Mouse (Mus musculus): Measurements from ENCODE around the gene Fignl2.

The Fignl2 gene

DNA sequence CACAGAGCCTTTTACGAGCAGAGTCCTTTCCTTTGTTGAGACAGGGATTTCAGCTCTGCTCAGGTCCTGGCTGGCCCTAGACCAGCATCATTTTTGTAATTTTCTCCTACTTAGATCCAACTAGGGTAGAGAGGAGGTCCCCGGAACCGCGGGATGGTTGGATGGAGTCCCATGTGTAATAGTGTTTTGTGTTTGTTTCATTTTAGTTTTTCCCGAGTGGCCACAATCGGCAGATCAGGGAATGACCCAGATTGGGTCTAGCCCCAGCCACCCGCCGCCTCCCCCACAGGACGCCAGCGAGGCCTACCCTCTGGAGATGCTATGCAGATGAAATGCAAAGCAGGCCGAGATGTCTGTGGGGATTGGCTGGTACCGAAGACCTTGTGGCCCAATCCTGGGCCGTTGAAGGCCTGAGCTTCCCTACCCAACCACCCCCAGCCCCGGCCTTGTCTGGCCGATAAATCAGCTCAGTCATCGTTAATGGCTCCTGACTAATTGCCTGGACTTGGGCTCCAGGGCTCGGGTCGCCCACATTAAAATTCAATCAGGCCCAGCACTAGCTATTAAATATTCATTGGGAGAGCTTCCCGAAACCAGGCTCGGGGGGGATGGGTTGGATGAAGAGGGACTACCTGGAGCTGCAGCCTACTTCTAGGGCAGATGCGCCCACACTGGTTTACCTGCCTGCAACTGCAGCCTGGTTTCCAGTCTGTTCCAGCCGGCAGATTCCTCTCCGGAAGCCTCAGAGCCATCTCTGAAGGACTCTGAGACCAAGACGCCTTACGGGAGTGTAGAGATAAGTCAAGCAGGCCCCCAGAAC, 14.7 kb upstream of the Fignl2 start:
- no peak for DNase-seq (ENCODE audit: low spot score)

DNA sequence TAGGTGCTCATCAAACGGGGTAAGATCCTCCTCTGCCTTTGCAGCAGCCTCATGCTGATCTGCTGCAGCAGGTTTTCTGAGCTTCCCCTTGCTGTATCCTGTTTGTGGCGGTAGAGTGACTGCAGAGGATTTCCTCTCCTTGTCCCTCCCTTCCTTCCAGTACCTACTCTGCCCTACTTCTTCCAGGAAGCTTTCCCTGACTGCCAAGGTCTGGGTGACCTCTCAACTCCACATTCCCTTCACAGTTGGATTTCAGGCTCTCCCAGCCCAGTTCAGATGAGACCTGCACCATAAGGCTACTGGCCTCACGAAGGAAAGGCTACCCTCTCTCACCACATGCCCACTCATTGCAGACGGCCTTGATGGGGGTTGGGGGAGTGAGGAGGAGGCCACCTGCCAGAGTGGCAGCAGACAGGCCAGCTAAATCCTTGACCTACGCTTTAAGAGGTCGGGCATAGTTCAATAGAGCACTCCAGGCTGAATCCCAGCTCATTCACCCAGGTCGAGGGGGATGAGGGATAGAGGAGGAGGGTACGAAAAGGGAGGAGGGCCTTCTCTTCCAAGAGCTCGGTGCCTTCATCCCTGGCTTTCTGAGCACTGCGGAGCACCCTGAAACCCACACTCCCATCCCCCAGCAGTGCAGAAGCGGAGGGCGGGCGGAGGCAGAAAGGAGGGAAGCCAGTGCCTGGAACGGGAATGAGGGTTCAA, 13.9 kb upstream of the Fignl2 start:
- DNase-seq (ENCODE audit: low spot score): no peak

DNA sequence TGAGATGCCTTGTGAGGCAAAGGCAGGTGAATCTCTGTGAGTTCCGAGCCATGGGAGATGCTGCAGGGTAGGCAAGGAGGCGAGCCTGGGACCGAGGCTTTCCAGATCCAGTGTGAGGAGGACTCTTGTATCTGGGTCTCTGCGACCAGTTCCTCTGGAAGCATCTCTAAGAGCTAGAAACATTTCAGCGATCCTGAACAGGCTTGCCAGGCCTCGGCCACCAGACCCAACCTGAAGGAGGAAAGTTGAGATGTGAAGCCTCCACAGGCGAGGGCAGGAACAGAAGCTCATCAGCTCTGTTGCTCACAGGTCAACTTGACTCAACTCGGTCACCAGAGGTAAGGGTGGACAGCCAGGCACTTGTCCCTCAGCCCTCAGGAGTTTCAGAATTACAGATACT, 13.2 kb upstream of the Fignl2 start:
- no peak for DNase-seq (ENCODE audit: low spot score)

DNA sequence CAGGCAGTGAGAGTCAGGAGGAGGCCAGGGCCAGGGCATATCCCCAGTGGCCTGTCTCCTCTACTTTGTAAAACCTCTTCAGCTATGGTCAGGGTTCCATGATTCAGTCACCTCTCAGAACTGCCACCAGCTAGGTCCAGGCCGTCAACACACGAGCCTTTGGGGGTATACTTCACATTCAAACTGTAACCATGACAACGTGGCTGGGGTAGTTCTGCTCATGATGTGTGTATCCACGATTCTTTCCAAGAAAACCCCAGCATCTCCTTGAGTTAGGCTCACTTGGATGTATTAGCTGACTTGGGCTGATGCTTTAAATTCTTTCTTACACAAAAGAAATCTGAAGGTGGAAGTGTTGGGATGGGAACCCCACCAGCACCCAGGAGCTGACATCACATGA, 9.9 kb upstream of the Fignl2 start:
- DNase-seq (ENCODE audit: low spot score): no peak

DNA sequence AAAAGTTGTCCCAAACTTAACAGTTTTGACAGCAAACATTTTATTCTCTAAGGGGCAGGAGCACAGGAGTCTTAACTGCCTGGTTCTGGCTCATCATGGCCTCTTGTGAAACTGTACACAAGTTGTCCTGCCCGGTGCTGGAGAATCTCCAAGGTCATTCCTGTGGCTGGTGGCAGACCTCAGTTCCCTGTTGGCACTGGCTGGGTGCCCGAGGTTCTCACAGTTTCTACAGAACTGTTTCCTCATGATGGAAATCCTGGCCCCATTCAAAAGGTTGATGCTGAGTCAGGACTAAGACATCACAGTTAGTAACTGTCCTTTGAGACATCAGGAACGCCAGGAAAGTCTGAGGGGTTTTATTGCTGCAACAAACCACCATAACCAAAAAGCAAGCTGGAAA, 8.6 kb upstream of the Fignl2 start:
- DNase-seq (ENCODE audit: low spot score): no peak

DNA sequence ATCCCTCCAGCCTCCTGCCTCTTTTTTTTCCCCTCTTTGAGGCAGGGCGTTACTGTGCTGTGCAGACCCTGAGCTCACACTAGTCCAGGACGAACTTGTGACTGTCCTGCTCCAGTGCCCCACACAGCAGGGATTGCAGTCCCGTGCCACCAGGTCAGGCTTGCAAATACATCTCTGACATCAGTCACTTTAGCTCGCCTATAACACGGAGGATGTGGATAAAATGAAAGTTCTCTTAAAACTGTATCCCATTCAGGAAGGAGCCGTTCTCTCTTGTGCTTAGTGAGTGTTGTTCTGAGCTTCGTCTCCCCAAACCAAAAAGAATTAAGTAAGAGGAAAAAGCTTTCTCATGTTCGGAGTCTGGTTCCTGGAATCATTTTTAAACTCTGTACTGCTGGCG, 8.1 kb upstream of the Fignl2 start:
- DNase-seq (ENCODE audit: low spot score): no peak

DNA sequence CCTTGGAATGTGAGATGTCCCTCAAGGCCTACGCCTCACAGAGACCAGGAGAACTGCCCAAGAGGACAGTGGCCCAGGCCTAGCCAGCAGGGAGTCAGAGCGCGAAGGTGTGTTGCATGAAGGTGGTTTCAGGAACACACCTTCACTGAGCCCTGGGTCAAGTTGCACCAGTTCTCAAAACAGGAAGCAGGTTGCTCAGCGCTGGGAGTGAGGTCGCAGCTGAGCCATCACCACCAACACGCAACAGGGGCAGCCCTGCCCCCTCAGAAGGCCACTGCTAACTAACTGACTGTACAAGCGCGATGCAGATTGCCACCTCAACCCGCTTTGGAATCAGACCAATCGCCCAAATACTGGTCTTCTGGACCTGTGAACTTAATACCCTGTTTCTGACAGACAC, 6.1 kb upstream of the Fignl2 start:
- no peak for DNase-seq (ENCODE audit: low spot score)

DNA sequence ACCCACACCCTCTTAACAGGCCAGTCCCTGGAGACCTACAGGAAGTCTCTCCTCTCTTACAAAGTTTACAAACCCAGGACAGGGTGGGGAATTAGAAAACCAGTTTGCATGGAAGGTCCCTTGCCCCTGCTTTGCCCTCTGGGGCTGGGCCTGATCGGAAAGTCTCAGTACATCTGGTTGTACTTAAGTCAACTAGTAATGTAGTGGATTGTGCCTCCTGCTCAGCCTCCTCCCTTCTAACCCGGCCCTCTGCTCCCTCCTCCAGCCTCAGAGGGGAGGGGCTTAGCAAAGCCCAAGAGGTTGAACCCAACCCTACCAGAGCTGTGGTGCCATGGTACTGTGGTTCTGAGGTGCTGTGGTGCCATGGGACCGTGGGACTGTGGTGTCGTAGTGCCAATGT, 3.9 kb upstream of the Fignl2 start:
- no peak for DNase-seq (ENCODE audit: low spot score)

DNA sequence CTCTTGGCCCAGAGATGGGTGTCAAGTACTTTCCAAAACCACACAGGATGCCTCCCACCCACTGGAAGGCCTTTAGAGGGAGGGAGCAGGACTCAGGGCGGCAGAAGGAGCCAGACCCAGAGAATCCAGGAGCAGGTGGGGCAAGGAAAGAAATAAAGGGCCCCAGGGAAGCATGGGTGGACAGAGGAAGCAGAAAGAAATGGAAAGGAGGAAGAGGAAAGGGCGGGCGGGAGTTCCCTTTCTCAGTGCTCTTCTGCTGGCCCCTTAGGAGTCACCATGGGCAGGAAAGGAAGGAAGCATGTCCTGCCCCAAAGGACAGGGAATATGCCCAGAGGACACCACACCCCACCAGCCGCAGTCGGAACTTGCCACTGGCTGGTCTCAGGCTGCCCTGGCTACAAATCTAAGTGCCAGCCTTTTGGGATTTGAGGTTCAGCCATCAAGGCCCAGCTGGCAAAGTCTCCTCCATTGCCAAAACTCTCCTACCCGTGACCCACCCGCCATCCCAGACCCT, 2.7 kb upstream of the Fignl2 start:
- no peak for DNase-seq (ENCODE audit: low spot score)

DNA sequence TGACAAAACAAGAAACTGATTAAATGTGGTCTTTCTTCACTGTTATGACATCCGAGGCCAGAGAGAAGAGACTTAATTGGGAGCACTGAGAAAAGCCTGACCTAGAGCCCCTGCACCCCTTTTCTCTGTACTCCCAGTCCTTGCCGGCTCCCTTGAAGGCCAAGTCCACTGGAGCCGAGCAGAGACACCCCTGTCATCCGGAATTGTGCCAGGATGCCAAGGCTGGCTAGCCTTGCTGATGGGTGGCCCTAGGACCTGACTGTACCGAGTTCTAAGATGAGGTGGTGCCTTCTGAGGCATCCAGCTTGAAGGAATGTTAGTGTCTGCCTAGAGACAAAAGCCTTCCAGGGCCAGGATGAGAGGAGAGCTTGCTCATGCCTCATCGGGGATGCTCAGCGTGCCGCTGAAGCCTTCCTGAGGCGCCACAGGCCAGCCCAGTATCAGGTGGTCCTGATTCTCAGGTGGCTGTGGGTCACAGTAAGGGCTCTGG, 1.7 kb upstream of the Fignl2 start:
- DNase-seq (ENCODE audit: low spot score): no peak

DNA sequence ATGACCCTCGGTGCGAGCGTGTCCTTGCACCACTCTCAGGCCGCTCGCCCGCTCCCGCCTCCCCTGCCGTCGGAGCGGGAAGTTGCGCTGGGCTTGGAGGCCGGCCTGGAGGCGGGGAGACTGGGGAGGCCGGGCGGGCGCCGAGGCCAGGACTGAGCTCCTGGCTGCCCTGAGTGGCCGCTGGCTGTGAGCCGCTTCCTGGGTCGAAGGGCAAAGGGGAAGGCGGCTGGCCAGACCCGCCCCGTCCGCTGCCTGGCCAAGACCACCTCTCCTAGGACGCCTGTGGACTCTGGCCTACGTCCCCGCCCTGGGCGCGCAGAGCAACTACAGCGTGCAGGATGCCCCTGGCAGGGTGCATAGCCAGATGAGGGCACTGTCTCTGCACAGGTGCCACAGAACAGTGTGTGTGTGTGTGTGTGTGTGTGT, 377 bp upstream of the Fignl2 start:
- peak; percentile 8 for DNase-seq (ENCODE audit: low spot score)

DNA sequence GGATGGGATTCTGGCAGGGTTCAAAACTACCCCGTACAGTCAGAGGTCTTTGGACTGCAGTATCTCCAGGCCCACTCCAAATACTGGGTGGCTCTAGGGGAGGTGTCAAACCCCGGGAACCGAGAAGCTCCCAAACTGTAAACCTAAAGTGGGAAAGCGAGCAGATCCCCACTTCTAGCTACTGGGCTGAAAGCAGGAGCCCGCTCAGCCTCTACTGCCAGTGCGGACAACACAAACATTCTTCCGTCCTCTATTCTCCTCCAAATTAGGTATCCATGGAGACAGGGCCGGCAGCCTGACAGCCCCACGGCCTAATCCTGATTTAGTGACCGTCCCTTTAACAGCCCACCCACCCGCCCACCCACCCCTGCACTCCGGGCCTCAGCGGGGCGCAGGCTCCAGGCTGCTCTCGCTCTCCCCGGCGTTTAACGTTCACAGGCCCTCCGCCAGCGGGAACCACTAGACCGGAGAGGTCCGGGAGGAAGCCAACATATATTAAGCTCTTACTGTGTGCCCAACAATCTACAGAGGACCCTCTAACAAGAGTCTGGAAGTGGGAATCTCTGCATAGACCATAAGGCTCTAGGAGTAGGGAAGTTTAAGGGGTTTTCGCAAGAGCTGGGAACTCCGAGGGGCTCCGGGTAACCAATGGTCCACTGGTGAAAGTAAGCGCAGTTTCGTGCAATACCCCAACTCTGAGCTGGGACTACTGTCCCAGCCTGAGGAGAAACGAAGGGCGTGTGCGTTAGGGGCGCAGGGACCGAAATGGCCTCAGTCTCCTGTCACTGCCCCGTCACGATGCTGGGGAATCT, 1.2 kb downstream of the Fignl2 start:
- DNase-seq (ENCODE audit: low spot score): no peak

DNA sequence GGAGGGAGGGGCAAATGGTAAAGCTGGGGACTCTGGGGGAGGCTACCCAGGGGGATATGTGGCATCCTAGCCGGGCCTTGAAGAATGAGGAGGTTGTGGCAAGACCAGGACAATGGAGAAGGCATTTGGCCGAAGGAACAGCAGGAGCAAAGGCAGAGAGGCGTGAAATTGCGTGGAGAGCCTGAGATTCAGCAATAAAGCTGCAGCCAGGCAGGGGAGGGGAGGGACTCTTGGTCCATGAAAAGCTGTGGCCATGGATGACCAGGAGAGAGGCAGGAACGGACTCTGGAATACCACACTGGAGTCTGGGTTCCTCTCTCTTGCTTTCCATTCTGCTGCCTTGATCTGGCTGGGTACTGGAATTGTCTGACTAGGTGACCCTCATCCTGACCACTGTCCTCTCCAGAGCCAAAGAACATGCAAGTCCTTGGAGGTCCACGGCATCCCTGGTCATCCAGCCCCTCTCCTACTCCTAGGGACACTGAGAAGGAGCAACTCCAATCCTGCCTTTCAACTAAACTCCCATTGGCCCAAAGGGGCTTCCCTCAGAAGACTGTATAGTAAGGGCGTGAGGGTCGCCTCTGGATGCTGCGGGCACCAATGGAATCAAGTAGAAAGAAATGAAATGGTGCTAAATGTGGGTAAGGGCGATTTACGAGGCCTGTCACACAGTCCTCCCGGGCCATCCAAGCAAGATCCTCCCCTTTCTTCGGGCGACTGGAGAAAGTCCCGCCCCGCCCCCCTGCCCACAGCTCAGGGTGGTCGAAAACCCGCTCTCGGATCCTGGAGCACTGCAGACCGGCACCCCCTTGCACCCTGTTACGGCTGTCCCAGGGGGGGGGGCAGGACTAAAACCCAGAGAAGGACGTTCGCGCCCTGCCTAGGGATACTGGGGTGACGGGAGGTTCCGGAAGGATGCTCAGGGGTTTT, 2.0 kb downstream of the Fignl2 start:
- no peak for DNase-seq (ENCODE audit: low spot score)

DNA sequence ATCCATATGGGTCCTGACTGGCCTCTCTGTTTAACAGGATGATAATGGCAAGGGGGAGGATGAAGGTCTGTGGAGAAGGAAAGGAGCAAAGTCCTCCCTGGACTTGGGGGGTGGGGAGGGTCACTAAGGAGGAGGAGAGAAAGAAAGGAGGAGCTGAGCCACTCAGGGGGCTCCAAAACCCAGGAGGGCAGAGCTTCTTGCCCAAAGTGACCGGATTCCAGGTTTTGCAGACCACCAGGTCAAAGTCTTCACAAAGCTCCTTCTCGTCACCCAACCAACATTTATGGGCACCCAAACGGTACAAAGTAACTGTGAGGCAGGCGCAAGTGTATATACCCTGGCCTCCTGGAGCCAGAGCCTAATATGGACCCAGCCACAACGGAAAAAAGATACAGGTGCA, 2.7 kb downstream of the Fignl2 start:
- DNase-seq (ENCODE audit: low spot score): no peak

DNA sequence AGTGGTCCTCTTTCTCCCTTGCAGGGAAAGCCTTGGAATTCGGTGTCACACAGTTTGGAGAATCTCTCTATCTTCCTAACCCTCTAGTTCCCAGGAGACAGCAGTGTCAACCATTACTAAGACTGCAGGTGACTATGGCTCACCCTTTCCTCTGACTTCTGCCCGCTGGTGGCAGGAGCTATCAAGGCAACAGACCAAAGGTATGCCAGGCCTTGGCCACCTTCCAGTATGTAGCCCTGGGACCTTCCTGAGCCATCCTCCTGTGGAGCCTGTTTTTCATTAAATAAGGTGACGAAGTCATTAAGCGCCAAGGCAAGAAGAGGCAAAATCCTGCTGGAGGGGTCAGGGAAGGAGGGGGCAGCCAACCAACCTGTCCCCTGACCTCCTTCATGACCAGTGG, 3.2 kb downstream of the Fignl2 start:
- no peak for DNase-seq (ENCODE audit: low spot score)

DNA sequence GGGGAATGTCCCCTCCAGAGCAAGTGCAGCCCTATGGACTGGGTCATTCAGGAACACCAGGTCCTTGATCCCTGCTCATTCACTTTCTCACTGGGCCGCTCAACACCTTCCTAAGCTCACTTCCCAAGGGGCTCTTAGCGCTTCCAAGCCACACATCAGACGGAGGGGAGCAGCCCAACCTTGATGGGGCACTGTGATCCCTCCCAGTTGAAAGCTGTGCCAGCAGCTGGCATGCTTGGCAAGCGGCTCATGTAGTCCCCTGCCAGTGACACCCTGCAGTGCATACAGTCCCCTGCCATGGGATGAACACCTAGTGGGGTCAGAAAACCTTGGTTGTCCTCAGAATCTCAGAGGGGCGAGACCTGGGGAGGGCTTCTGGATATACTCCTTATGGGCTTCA, 4.3 kb downstream of the Fignl2 start:
- DNase-seq (ENCODE audit: low spot score): no peak

DNA sequence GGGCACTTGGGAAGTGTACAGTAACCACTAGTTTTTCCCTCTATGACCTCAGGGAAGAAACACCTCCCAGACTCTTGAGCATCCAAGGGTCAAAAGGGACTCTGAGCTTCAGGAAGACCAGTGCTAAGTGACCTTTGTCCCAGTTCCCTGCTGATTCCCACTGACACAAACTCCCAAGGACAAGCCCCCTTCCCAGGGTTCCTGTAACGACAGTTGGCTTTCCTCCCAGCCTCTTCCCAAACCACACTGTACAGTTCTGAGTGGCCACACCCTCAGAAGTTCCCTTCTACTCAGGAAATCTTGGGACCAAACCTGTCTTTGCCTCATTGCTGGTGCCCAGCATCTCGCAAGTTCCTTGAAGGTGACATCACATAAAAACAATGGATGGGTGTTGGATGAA, 5.6 kb downstream of the Fignl2 start:
- no peak for DNase-seq (ENCODE audit: low spot score)

DNA sequence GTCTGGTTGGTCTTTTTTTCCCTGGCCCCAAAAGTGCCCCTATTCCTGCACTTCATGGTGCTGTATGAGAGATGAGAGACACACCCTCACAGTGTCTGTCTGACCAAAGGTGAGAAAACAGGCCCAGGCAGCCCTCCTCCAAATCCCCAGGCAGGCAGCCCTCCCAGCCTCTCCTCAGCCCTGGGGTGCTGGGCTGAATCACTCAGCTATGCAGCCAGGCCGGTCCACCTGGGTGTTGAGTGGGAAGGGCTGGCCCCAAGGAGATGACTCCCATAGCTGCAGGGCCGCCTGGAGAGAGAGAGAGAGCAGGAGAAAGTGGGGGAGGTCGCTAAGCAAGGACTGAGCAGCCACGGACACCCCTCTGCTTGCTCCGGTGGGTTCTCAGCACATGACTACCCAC, 7.6 kb downstream of the Fignl2 start:
- DNase-seq (ENCODE audit: low spot score): no peak

DNA sequence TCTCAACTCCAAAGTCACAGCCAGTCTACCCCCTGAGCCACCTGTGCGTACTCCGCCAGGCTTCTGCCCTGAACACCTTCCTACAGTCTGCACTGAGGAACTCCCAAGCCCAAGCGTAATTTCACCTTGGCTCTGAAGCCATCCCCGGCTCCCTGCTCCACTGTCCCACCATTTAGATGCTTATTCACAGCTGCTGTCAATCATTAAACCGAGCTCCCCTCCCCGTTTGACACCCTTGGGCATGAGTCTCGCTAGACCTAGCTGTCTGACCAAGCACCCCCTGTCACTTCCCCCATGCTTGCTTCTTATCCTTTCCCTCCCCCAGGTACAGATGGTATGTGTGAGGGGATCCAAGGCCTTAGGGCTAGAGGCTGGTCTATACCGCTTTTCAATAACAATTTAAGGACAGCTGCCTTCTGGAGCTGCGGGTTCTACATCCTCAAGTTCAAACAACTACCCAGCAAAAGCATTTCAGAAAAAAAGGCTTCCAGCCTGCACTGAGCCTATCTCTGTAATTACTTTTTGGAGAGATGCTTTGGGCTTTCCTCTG, 8.7 kb downstream of the Fignl2 start:
- no peak for DNase-seq (ENCODE audit: low spot score)

DNA sequence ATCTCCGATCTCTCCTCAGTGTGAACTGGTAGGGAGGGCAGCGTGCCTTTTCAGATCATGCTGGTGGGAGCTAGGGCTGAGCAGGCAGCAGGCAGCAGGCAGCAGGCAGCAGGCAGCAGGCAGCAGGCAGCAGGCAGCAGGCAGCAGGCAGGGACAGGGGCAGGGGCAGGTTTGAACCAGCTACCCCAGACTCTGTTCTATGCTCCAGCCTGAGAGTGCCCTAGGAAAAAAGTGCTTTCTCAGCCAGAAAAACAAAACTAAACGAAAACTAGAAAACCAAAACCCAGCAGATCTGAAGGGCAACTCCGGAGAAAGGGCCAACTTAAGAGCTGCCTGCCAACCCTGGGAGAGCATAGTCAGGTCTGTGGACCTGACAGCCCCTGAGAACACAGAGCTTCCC, 9.7 kb downstream of the Fignl2 start:
- no peak for DNase-seq (ENCODE audit: low spot score)

DNA sequence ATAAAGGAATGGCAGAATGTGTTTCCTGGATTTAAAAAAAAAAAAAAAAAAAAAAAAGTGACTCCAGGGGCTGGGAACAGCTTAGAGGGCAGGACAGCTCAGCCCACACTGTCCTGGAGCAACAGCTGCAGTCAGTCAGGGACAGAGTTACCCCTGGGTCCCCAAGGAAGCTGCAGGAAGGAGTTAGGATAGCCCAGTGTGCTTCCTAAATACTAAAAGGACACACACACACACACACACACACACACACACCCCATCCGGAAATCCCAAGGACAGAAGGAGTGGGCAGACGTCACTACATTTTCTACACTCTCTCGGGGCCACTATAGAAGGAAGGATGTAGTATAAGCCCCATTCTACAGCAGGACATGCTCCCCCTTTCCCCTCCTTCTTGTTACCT, 10.3 kb downstream of the Fignl2 start:
- DNase-seq (ENCODE audit: low spot score): no peak
